Mouse (Mus musculus) kidney, embryonic 14.5 days (tissue): ENCODE measurements around the gene Them7. TPM values are rescaled to one million over a fixed set of nuclear protein-coding genes. Genes with fewer than 3 reads are reported as not detected.
A peak's percentile ranks its signal among the peaks of the same experiment; 100 is the strongest.

ENCODE experiments used
- ATAC-seq: fragments of 200-750 bp; cut with Nextera tagmentation; 2 replicates; pipeline ENCODE4 v1.8.0; 2017; ENCODE audit warnings: moderate number of reproducible peaks, mild to moderate bottlenecking, moderate TSS enrichment, moderate library complexity; ENCODE audit not compliant: low FRiP score, low TSS enrichment
- H3K27ac ChIP-seq: fragments of 300-500 bp; sonication (generic); 2 replicates; pipeline ENCODE4 v1.5.1; 2014; ENCODE audit warnings: low read depth, mild to moderate bottlenecking, low read length, moderate library complexity, mixed read lengths
- H3K27me3 ChIP-seq: fragments of 300-500 bp; sonication (generic); 2 replicates; pipeline ENCODE4 v1.6.1; 2014; ENCODE audit warnings: mild to moderate bottlenecking, low read length; ENCODE audit not compliant: control insufficient read depth, insufficient read depth
- H3K36me3 ChIP-seq: fragments of 300-500 bp; sonication (generic); 2 replicates; pipeline ENCODE4 v1.6.1; 2014; ENCODE audit warnings: low read length, mixed read lengths; ENCODE audit not compliant: control insufficient read depth, insufficient read depth
- H3K4me1 ChIP-seq: fragments of 300-500 bp; sonication (generic); 2 replicates; pipeline ENCODE4 v1.6.1; 2014; ENCODE audit warnings: low read length, mixed read lengths; ENCODE audit not compliant: control insufficient read depth, insufficient read depth
- H3K4me2 ChIP-seq: fragments of 300-500 bp; sonication (generic); replicated peaks from 2 replicates; pipeline ENCODE4 v1.6.1; 2014; ENCODE audit warnings: low read depth, mild to moderate bottlenecking, low read length
- H3K4me3 ChIP-seq: fragments of 300-500 bp; sonication (generic); 2 replicates; pipeline ENCODE4 v1.5.1; 2014; ENCODE audit warnings: mild to moderate bottlenecking, low read length
- H3K9ac ChIP-seq: fragments of 300-500 bp; sonication (generic); 2 replicates; pipeline ENCODE4 v1.6.1; 2014; ENCODE audit warnings: low read depth, mild to moderate bottlenecking, low read length, moderate library complexity
- H3K9me3 ChIP-seq: fragments of 300-500 bp; sonication (generic); 2 replicates; pipeline ENCODE4 v1.6.1; 2016; ENCODE audit warnings: low read length; ENCODE audit not compliant: control insufficient read depth
- WGBS: fragments of 180-500 bp; shearing (Covaris S2); extraction: QIAGEN DNeasy Blood & Tissue Kit; methylation state at CpG from one replicate; pipeline ENCODE4 v1.1.7; 2014; 5-methylcytosine and 5-hydroxymethylcytosine counted together
- polyA plus RNA-seq: library from polyadenylated mRNA; unstranded; fragments of >200 nt; fragmentation: Nextera tagmentation; extraction: Ambion mirVana; gene quantifications from 2 replicates; pipeline ENCODE4 v1.2.1, GENCODE M21; 2014

Them7 gene
- polyA plus RNA-seq, 1 experiment from 2014 or later = 0.89 TPM

DNA sequence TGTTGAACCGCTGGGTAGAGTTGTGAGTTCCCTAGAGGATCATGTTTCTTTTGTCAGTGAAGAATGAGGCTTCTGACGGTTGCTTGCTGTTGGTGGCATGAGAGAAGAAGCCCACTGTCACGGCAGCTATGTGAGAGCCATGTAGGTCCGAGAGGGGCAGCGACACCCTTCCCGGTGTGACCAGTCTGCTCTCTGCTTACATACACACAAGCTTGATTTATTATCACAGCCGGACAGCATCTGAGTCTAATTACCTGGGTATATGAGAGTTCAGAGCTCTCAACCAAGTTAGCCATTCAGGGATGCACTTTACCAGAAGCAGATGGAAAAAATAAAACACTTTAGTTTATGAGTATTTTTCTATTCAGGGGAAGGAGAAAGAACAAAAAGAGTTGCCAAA lies 18.8 kb downstream of the Them7 start:
- peaks cover 3% of the 10 kb centered on the region; the same call in 1 of the 2 replicates for H3K4me1 ChIP-seq
- H3K4me3 ChIP-seq = no peak overlapping the region
- no peak overlapping the region for H3K4me2 ChIP-seq
- H3K9ac ChIP-seq = no peak overlapping the region
- no peaks in the 10 kb centered on the region for H3K9me3 ChIP-seq
- 0 out of 2 replicates have a peak, but pooled peaks have one; percentile 41 for ATAC-seq
- WGBS = 12% methylated on average over 7 of the region's 7 CpGs
- H3K27ac ChIP-seq = no peak overlapping the region
- H3K27me3 ChIP-seq = no peaks in the 10 kb centered on the region
- H3K36me3 ChIP-seq = no peaks in the 10 kb centered on the region

- ATAC-seq = no peak
- H3K27me3 ChIP-seq = no peaks in the 10 kb centered on the region
- H3K4me3 ChIP-seq = no peak overlapping the region
- WGBS = 44% methylated on average over 13 of the region's 13 CpGs
- H3K27ac ChIP-seq = no peak overlapping the region
- no peaks in the 10 kb centered on the region for H3K36me3 ChIP-seq
- no peaks in the 10 kb centered on the region for H3K9me3 ChIP-seq
- no peak overlapping the region for H3K4me2 ChIP-seq
- H3K9ac ChIP-seq = no peak overlapping the region
- peaks cover 3% of the 10 kb centered on the region; the same call in 1 of the 2 replicates for H3K4me1 ChIP-seq
Observed at GRCm38 (mm10) chr2:105244733-105245132, 20.6 kb downstream of the Them7 start.

- Histone ChIP-seq H3K27ac (no peak overlapping the region), H3K27me3 (no peaks in the 10 kb centered on the region), H3K4me2 (no peak overlapping the region), H3K9ac (no peak overlapping the region), H3K4me1 (no peaks in the 10 kb centered on the region), H3K36me3 (no peaks in the 10 kb centered on the region), H3K4me3 (no peak overlapping the region), H3K9me3 (no peaks in the 10 kb centered on the region)
- WGBS = 75% methylated on average over 3 of the region's 3 CpGs
- no peak for ATAC-seq
Observed at GRCm38 (mm10) chr2:105251978-105252377, 27.9 kb downstream of the Them7 start.

- WGBS = 64% methylated on average over 7 of the region's 7 CpGs
Observed at GRCm38 (mm10) chr2:105252824-105253223, 28.7 kb downstream of the Them7 start.

GRCm38 (mm10) chr2:105255457-105255856 lies 31.3 kb downstream of the Them7 start:
- ATAC-seq = no peak
- no peaks in the 10 kb centered on the region for H3K36me3 ChIP-seq
- H3K9me3 ChIP-seq = no peaks in the 10 kb centered on the region
- no peak overlapping the region for H3K9ac ChIP-seq
- H3K4me3 ChIP-seq = no peak overlapping the region
- H3K27ac ChIP-seq = no peak overlapping the region
- no peaks in the 10 kb centered on the region for H3K27me3 ChIP-seq
- no peak overlapping the region for H3K4me2 ChIP-seq
- 60% methylated on average over 4 of the region's 4 CpGs for whole genome bisulfite sequencing
- no peaks in the 10 kb centered on the region for H3K4me1 ChIP-seq

More at GRCm38 (mm10) chr2:105252824-105253223, 28.7 kb downstream of the Them7 start:
- peak; percentile 86; the same call in 1 of the 2 replicates for ATAC-seq
- Histone ChIP-seq H3K36me3 (no peaks in the 10 kb centered on the region), H3K4me1 (no peaks in the 10 kb centered on the region), H3K9me3 (no peaks in the 10 kb centered on the region), H3K4me3 (no peak overlapping the region), H3K27me3 (no peaks in the 10 kb centered on the region), H3K27ac (no peak overlapping the region), H3K9ac (no peak overlapping the region), H3K4me2 (no peak overlapping the region)

DNA sequence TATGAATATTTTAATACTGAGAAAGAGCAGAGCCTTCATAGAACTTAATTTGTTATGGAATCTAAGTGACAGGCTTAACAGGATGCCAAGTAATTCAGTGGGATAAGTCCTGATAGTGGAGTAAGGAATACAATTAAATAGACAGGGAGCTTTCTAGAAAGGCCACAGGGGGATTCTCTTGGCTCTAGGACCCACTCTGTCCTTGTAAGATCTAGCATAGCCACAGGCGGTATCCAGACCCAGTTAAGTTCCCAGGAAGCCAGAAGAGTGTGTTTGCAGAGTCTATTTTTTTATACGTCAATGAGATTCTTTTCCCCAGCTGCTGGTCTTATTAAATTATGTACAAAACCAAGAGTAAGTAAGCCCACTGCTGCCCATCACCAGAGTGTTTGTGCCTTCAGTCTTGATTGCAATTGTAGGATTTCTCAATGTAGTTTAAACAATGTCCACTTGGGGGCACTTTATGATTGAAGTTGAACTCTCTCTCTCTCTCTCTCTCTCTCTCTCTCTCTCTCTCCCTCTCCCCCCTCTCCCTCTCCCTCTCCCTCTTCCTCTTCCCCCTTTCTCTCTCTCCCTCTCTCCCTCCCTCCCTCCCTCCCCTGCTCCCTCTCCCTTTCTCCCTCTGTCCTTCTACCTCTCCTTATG lies 32.4 kb downstream of the Them7 start:
- WGBS = 68% methylated on average over 2 of the region's 2 CpGs
- no peaks in the 10 kb centered on the region for H3K27me3 ChIP-seq

GRCm38 (mm10) chr2:105257376-105257775 lies 33.3 kb downstream of the Them7 start:
- Histone ChIP-seq H3K27ac (no peak overlapping the region), H3K9me3 (no peaks in the 10 kb centered on the region), H3K9ac (no peak overlapping the region), H3K36me3 (no peaks in the 10 kb centered on the region), H3K4me1 (no peaks in the 10 kb centered on the region), H3K4me3 (no peak overlapping the region), H3K4me2 (no peak overlapping the region), H3K27me3 (no peaks in the 10 kb centered on the region)
- ATAC-seq = no peak
- whole genome bisulfite sequencing = 73% methylated on average over 2 of the region's 2 CpGs

More for the DNA sequence above, 32.4 kb downstream of the Them7 start:
- Histone ChIP-seq H3K36me3 (no peaks in the 10 kb centered on the region), H3K4me3 (no peak overlapping the region), H3K9ac (no peak overlapping the region), H3K27ac (no peak overlapping the region), H3K4me2 (no peak overlapping the region), H3K4me1 (no peaks in the 10 kb centered on the region), H3K9me3 (no peaks in the 10 kb centered on the region)
- no peak for ATAC-seq

DNA sequence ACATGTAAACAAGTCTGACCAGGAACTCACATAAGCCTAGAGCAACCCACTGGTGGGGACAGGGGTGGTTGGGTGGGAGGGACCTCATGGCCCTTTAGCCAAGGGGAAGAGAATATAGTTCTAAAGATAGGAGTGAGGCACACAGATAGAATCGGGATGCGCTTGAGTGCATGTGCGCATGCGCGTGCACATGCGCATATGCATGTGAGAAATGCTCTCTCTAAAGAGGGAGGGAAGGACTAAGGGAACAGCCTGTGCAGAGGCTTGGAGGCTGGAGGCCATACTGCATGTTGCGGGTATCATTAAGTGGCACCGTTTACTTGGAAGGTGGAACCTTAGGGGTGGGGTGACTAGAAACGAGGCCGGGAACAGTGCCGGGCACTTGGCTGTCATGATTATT lies 37.2 kb downstream of the Them7 start:
- H3K4me3 ChIP-seq = no peak overlapping the region
- no peak overlapping the region for H3K4me2 ChIP-seq
- H3K4me1 ChIP-seq = no peaks in the 10 kb centered on the region
- no peaks in the 10 kb centered on the region for H3K36me3 ChIP-seq
- 91% methylated on average over 11 of the region's 11 CpGs for WGBS
- no peaks in the 10 kb centered on the region for H3K9me3 ChIP-seq
- H3K27ac ChIP-seq = no peak overlapping the region
- no peak; the same call in 1 of the 2 replicates for ATAC-seq
- no peaks in the 10 kb centered on the region for H3K27me3 ChIP-seq
- H3K9ac ChIP-seq = no peak overlapping the region

DNA sequence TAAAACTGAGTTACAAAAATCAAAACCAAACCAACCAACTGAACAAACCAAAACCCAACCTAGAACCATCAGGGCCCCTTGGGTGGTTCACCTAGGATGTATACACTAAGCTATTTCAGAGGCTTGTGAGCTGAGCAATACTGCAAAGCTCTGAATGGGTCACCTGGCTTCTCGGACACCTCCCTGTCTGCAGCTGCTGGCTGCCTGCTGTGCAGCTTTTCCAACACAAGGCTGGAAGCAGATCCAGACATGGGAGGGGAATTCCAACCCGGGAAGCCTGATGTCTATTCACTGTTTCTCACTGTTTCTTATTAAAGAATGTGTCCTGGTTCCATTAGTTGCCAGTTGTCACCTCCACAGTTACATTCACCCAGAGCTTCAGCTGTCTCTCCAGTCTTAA lies 39.1 kb downstream of the Them7 start:
- no peak overlapping the region for H3K4me3 ChIP-seq
- no peak overlapping the region for H3K9ac ChIP-seq
- no peaks in the 10 kb centered on the region for H3K4me1 ChIP-seq
- H3K27ac ChIP-seq = no peak overlapping the region
- no peak for ATAC-seq
- WGBS = 44% methylated on average over 2 of the region's 2 CpGs
- no peaks in the 10 kb centered on the region for H3K27me3 ChIP-seq
- H3K36me3 ChIP-seq = no peaks in the 10 kb centered on the region
- no peak overlapping the region for H3K4me2 ChIP-seq
- H3K9me3 ChIP-seq = no peaks in the 10 kb centered on the region
